Mouse (Mus musculus) colon, adult 2 months (tissue): ENCODE data around the gene Lyz2. TPM values are rescaled to one million over a fixed set of nuclear protein-coding genes. Genes with fewer than 3 reads are reported as not detected.

Experiments used
- polyA plus RNA-seq: library from polyadenylated mRNA; depleted of rRNA; stranded (reverse); fragments of >200 nt; gene quantifications from 2 replicates; pipeline ENCODE4 v1.2.3, GENCODE M21; 2012; rRNA removed

Lyz2 gene
- 117 and 126 TPM in 2 replicates for polyA plus RNA-seq

DNA sequence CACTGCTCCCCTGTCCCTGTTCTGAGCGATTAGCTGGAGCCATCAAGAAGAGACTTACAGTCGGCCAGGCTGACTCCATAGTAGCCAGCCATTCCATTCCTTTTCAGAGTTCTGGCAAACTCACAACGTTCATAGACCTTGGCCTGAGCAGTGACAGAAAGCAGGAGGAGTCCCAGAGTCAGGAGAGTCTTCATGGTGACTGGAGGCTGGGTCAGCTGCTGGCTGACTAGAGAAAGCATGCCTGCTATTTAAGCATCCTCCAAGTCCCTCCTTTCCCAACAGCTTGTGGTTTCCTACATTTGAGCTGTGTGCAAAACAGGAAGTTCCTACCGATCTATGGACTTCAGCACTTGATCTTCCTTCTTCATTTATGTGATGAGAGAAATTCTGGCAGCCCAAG is at the start of gene Lyz2:
Lyz2 (minus strand) TSS at position 273 of the 400 bp plus-strand sequence.

DNA sequence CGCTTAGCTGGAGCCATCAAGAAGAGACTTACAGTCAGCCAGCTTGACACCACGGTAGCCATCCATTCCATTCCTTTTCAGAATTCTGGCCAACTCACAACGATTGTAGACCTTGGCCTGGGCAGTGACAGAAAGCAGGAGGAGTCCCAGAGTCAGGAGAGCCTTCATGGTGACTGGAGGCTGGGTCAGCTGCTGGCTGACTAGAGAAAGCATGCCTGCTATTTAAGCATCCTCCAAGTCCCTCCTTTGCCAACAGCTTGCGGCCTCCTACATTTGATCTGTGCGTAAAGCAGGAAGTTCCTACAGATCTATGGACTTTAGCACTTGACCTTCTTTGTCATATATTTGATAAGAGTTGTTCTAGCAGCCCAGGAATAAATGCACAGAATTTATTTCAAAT is 10.6 kb upstream of the Lyz2 start, which contains the start of gene Lyz1:
Lyz1 (minus strand) TSS at position 198 of the 400 bp plus-strand sequence.

DNA sequence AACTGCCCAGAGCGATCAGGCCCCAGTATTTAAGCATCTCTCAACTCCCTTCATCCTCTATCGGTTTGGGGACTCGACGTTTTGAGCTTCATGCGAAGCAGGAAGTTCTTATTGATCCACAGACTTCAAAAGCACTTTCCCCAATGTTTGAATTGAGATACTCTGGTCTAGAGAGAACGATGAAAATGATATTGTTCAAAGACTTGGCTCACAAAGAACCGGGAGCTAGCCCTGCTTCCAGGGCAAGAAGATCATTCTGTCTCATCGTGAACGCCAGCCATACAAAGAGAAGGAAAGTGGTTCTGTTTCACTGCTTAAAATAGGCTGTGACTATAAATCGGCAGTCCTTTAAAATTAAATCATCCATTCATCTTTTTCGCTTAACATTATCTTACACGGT is 43.5 kb downstream of the Lyz2 start, which contains the start of gene 9530003J23Rik:
9530003J23Rik (minus strand) TSS at position 101 of the 400 bp plus-strand sequence.

Other genes with a start within 250 kb of the Lyz2 start
- gene Lrrc10, start 237.0 kb downstream of the Lyz2 start, polyA plus RNA-seq = not detected in 2 replicates
- 41.3 and 49.1 TPM in 2 replicates for gene Cct2, start 218.5 kb downstream of the Lyz2 start, polyA plus RNA-seq
- 8.7 and 10.5 TPM in 2 replicates for gene Frs2, start 133.8 kb downstream of the Lyz2 start, polyA plus RNA-seq
- gene Yeats4, start 57.8 kb downstream of the Lyz2 start, polyA plus RNA-seq = 21.3 and 26.1 TPM in 2 replicates
- gene 9530003J23Rik, start 43.6 kb downstream of the Lyz2 start, polyA plus RNA-seq = not detected in 2 replicates
- gene Lyz1, start 10.5 kb upstream of the Lyz2 start, polyA plus RNA-seq = 2.5 and 5.3 TPM in 2 replicates
- gene Cpsf6, start 97.7 kb upstream of the Lyz2 start, polyA plus RNA-seq = 32.4 and 57.4 TPM in 2 replicates